Mouse (Mus musculus) c-Kit-positive CD71-positive TER-119-positive erythroid progenitor cells, embryonic 14.5 days (primary cell): ENCODE measurements at regions not wholly inside any gene's neighbourhood (a gene's known extent, or its start where the extent isn't known, plus 50 kb on each side); places are given as distances from the start of the nearest gene placed in this dataset.

Experiments
- DNase-seq: peaks from one replicate; pipeline ENCODE4 v3.0.0-alpha.2; 2013; ENCODE audit warnings: low spot score

DNA sequence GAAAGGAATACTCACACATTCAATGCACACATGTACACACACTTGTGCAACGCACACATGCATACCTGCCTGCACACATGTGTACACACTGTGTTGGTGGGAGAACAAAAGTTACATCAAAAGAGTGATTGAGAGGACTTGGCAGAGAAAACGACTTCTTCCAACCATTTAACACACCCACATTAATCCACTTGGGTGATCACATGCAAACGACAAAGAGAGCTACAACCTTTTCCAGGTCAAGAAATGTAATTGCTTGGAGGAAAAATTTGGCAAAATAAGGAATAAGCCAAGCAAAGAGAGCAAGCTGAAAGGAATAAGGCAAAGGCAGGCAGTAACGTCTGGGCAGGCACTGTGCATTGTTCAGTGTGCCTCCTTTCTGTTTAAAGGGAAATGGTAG lies 67.3 kb downstream of the C1d start:
- DNase-seq, result no peak

GRCm38 (mm10) chr11:17325731-17326646 lies 68.6 kb downstream of the C1d start:
- DNase-seq, result no peak

DNA sequence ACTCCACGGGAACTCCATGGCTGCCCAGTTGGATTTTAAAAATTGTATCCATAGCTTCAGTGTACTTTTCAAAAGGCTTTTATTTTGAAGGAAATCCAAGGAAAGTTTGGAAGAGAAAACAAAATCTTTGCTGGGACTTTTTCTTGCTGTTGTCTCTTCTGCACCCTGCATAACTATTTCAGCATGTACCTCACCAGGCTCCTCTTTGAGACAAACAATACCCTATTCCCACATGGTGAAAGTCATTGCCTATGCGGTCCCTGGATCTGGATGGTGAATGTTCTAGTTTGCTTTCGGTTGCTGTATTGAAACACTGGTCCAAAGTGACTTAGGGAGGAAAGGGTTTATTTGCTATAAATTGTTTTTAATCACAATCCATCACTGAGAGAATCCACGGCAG lies 69.3 kb downstream of the C1d start:
- no peak for DNase-seq

- DNase-seq, result no peak
Measured at GRCm38 (mm10) chr11:17351476-17351875, 94.1 kb downstream of the C1d start.

DNA sequence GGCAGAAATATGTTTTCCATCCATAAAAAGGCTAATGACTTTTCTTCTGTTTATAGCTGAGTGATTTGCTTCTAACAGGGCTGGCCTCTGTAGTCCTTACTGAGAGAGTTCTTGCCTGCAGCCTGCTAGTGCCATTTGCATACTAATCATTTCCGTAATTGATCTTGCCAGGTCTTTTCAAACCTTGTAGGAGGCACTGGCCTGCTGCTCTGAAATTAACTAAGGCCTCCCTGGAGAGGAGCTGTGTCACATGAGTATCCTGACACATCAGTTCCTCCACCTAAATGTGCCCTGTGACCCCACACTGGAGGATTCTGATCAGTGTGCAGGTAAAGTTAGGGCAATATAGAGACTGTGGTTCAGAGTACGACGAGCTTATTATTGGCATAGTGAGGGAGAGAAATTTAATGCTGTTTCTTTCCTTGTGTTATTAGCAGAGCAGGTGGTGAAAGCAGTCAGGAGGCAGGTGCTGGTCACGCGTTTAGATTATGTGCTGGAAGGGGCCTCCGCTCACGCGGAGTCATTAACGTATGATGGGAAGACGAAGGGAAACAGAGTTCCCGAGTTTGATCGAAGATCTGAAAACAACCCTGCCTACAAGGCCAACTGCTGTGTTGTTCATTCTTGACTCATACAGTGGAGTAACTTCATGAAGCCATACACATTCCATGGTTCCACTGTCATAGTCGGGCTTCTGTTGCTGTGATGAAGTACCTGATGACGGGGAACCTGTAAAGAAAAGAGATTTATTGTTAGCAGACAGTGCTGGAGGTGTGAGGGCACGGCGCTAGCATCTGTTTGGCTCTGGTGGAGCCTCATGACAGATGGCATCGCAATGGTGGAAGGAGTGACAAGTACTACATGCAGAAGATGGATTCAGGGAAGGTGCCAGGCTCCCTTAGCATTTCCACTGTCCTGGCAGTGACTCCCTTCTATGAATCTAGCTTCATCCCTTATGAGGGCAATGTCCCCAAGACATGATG lies 95.1 kb downstream of the C1d start:
- DNase-seq, result no peak

GRCm38 (mm10) chr11:17359698-17360254 lies 102.4 kb downstream of the C1d start:
- DNase-seq, result no peak

GRCm38 (mm10) chr11:17377859-17378258 lies 120.5 kb downstream of the C1d start:
- DNase-seq, result no peak

GRCm38 (mm10) chr11:17386756-17387155 lies 129.4 kb downstream of the C1d start:
- no peak for DNase-seq

GRCm38 (mm10) chr11:17393832-17394231 lies 136.5 kb downstream of the C1d start:
- DNase-seq, result no peak

GRCm38 (mm10) chr11:17414531-17414930 lies 157.2 kb downstream of the C1d start:
- no peak for DNase-seq

GRCm38 (mm10) chr11:17415144-17415543 lies 157.8 kb downstream of the C1d start:
- DNase-seq, result no peak

- no peak for DNase-seq
Measured at GRCm38 (mm10) chr11:17417656-17418289, 160.4 kb downstream of the C1d start.

GRCm38 (mm10) chr11:17442133-17442532 lies 184.8 kb downstream of the C1d start:
- DNase-seq, result no peak

GRCm38 (mm10) chr11:17449289-17449688 lies 191.9 kb downstream of the C1d start:
- no peak for DNase-seq

DNA sequence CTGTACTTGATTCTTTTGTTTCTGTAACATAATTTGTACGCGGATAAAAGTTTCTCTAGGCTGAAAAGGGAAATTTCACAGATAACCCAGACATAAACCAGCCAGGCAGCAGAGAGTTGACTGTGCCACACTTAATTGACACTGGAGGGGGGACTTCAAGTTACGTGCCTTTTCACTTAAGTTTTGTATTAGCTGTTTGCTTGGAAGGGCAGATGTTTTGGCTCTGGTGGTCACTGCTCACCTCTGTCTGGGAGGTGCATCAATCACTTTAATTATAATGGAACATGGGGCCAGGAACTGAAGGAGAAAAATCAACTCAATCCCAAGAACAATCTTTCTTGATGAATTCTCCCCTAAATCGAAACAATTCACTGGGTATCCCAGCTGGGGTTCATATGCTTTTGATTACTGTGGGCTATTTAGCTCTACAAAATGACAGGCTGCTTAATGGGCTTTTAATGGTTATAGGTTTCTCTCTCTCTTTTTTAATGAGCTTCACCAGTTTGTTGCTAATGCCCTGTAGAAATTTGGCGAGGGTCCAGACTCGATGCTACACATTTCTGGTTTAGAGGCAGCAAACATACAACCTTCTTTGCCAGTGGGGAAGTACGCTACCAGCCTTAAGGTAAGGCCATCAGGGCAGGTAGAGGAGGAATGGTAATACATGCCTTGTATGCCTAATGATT lies 193.1 kb downstream of the C1d start:
- no peak for DNase-seq

GRCm38 (mm10) chr11:17451451-17451850 lies 194.1 kb downstream of the C1d start:
- DNase-seq, result no peak

- DNase-seq, result no peak
Measured at GRCm38 (mm10) chr11:17453530-17453929, 196.2 kb downstream of the C1d start.

GRCm38 (mm10) chr11:17458946-17459345 lies 201.6 kb downstream of the C1d start:
- no peak for DNase-seq

GRCm38 (mm10) chr11:17460024-17460919 lies 202.9 kb downstream of the C1d start:
- DNase-seq, result peak; percentile 1

DNA sequence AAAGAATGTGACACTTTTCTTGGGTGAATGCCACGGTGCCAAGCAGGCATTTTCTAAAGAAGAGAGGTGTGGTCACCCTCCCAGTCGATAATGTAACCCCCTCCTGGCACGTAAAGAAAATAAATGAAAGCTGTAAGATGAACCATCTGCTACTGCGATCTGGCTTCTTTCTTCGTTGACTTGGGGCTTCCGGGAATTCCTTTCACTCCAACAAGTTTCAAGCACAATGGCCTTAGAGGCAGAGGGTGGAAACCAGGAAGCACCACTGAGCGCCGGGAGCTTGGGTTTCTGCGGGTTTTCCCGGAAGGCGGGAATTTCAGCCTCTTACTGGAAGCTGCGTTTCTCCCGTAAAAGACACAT lies 203.5 kb downstream of the C1d start:
- DNase-seq, result no peak
